Mouse (Mus musculus) liver, embryonic 12.5 days (tissue): ENCODE results near the gene Mfsd5. TPM values are rescaled to one million over a fixed set of nuclear protein-coding genes. Genes with fewer than 3 reads are reported as not detected.
A peak's percentile ranks its signal among the peaks of the same experiment; 100 is the strongest.

Source experiments
- ATAC-seq: fragments of 200-750 bp; cut with Nextera tagmentation; 2 replicates; pipeline ENCODE4 v1.8.0; 2017; ENCODE audit warnings: moderate number of reproducible peaks, mild to moderate bottlenecking, moderate library complexity
- H3K27ac ChIP-seq: fragments of 300-500 bp; sonication (generic); 2 replicates; pipeline ENCODE4 v1.5.1; 2016; ENCODE audit warnings: mild to moderate bottlenecking
- H3K27me3 ChIP-seq: fragments of 300-500 bp; sonication (generic); replicated peaks from 2 replicates; pipeline ENCODE4 v1.6.1; 2016; ENCODE audit warnings: mild to moderate bottlenecking, moderate library complexity
- H3K36me3 ChIP-seq: fragments of 300-500 bp; sonication (generic); 2 replicates; pipeline ENCODE4 v1.6.1; 2016; ENCODE audit warnings: mild to moderate bottlenecking, moderate library complexity
- H3K4me1 ChIP-seq: fragments of 300-500 bp; sonication (generic); 2 replicates; pipeline ENCODE4 v1.6.1; 2016
- H3K4me2 ChIP-seq: fragments of 300-500 bp; sonication (generic); 2 replicates; pipeline ENCODE4 v1.6.1; 2016; ENCODE audit warnings: mild to moderate bottlenecking, moderate library complexity
- H3K4me3 ChIP-seq: fragments of 300-500 bp; sonication (generic); 2 replicates; pipeline ENCODE4 v1.5.1; 2016; ENCODE audit warnings: mild to moderate bottlenecking, moderate library complexity
- H3K9ac ChIP-seq: fragments of 300-500 bp; sonication (generic); 2 replicates; pipeline ENCODE4 v1.6.1; 2016; ENCODE audit warnings: mild to moderate bottlenecking, moderate library complexity
- H3K9me3 ChIP-seq: fragments of 300-500 bp; sonication (generic); replicated peaks from 2 replicates; pipeline ENCODE4 v1.6.1; 2016; ENCODE audit warnings: mild to moderate bottlenecking, moderate library complexity
- WGBS: fragments of 180-500 bp; shearing (Covaris S2); methylation state at CpG from one replicate; pipeline ENCODE4 v1.1.7; 2016; ENCODE audit not compliant: insufficient replicate concordance; 5-methylcytosine and 5-hydroxymethylcytosine counted together
- polyA plus RNA-seq: library from polyadenylated mRNA; unstranded; fragments of >200 nt; fragmentation: Nextera tagmentation; extraction: Ambion mirVana; gene quantifications from 2 replicates; pipeline ENCODE4 v1.2.1, GENCODE M21; 2016

The Mfsd5 gene
- 40.8 and 41.6 TPM in 2 replicates for polyA plus RNA-seq

DNA sequence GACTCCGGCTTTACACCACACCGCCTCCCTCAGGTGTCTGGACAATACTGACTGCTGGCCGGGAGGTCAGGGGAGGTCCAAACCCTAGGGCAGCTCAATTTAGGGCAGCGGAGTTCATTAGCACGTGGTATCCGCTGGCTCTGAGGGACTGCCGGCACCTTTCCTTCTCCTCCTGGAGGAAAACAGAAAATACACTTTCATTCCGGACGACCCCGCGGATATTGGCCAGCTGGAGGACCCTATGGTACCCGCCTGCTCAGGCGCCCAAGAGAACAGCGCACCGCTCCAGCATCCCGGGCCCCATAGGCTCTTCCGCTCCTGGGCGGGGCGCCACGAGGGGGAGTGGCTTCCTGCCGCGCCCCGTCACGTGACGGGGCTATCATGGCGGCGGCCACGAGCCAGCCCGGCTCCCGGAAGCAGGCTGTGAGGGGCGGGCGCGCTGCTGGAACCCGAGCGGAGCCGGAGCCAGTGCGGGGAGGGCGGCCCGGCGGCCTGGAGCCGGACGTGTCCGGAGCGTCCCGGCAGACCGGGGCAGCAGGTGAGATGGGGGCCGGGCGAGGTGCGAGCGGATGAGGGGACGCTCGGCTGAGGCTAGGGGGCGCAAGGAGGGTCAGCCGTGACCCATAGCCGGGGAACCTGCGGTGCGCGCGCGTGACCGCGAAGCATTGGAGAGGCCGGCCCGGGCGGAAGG is at the start of gene Mfsd5:
Gene Mfsd5, plus strand, starts transcription at position 363 of the 691 bp plus-strand sequence.
- Histone ChIP-seq H3K9me3 (no peaks in the 10 kb centered on the region), H3K4me2 (peak within 1 kb of the TSS; percentile 83), H3K36me3 (peaks cover 19% of the 10 kb centered on the region), H3K9ac (peak within 1 kb of the TSS; percentile 82), H3K4me1 (peaks cover 53% of the 10 kb centered on the region), H3K27me3 (no peaks in the 10 kb centered on the region), H3K4me3 (peak within 1 kb of the TSS; percentile 85), H3K27ac (peak within 1 kb of the TSS; percentile 87)
- peak; percentile 92 for ATAC-seq
- WGBS = under 1% methylated on average over 65 of the region's 65 CpGs

DNA sequence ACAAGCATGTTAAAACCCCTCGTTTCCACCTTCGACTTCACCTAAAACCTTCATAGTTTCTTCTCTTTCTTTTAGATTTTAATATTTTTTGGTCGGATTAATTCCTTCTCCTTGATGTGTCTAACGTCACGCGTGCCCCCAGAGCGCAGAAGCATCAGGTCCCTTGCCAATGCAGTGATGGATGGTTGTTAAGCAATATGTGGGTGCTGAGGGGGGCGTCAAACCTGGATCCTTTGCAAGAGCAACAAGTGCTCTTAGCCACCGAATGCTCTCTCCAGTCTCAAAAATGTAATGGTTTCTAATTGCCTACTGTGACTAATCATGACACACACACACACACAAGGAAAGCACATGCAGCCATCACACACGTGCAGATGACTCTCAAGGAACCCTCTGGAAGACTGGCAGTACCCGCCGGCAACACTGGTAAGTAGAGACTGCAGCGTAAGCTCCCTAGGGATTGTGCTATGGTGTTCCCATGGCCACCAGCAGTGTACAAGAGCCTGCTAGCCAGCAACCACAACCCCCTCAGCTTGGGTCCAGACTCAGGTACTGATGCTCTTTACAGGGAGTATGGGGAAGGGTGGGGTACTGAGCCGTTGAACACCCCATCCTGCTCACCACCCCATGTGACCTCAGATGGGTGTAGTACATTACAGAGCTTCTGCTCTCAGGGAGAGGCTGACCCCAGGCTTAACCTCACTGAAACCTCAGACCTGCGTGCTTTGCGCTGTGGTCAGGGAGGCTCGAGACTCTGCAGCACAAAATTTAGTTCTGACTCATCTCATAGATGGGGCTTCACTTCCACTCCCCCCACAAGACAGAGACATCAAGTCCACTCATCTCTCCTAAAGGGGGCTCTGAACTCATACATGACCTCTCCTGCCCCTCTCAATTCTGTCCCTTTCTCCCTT is 48.6 kb upstream of the Mfsd5 start:
- peak overlapping the region; percentile 42 for H3K4me3 ChIP-seq
- peaks cover 10% of the 10 kb centered on the region for H3K27me3 ChIP-seq
- no peak; the same call in 1 of the 2 replicates for ATAC-seq
- WGBS = 69% methylated on average over 17 of the region's 17 CpGs
- peak overlapping the region; percentile 65 for H3K4me2 ChIP-seq
- no peak overlapping the region for H3K27ac ChIP-seq
- peaks cover 69% of the 10 kb centered on the region for H3K4me1 ChIP-seq
- H3K9me3 ChIP-seq = no peaks in the 10 kb centered on the region
- no peaks in the 10 kb centered on the region for H3K36me3 ChIP-seq
- 0 out of 2 replicates have a peak overlapping the region, but pooled peaks have one; percentile 60 for H3K9ac ChIP-seq

DNA sequence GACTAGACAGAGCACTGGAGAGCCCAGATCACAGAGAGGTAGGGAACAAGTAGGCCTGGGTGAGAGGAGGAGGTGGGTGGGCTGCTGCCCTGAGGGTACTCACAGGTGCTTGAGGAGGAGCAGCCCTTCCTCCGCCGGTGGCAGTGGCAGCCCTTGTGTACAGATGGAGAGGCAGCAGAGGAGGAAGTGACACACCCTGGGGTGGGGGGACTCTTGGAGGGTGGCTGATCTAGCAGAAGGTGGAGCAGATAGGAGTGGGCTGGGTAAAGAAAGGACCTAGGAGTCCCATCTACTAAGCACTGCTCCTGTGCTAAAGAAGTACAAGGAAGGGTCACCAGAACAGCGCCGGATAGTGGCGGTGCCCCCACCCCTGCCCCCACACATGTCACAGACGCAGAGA is 47.5 kb upstream of the Mfsd5 start, which contains the start of gene Itgb7:
Gene Itgb7, minus strand, starts transcription at position 197 of the 400 bp plus-strand sequence.
- H3K27me3 ChIP-seq = peaks cover 15% of the 10 kb centered on the region
- H3K9ac ChIP-seq = peak within 1 kb of the TSS; percentile 60
- ATAC-seq = peak; percentile 96
- no peaks in the 10 kb centered on the region for H3K36me3 ChIP-seq
- WGBS = 6% methylated on average over 6 of the region's 6 CpGs
- peak within 1 kb of the TSS; percentile 46 for H3K27ac ChIP-seq
- peaks cover 69% of the 10 kb centered on the region for H3K4me1 ChIP-seq
- H3K9me3 ChIP-seq = no peaks in the 10 kb centered on the region
- peak within 1 kb of the TSS; percentile 65 for H3K4me2 ChIP-seq
- peak within 1 kb of the TSS; percentile 42 for H3K4me3 ChIP-seq

DNA sequence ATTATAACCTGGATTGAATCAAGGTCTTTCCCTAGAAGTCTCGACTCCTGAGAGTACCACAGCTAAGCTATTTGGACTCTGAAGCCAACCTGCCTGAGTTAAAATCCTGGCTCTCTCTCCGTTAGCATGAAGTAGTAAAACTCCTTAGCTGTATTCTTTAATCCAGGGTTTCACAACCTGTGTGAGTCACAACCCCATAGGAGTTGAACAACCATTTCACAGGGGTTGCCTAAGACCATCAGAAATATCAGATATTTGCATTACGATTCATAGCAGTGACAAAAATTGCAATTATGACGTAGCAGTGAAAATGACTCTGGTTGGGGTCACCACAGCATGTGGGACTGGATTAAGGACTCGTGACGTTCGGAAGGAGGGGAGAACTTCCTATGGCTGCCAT is 46.5 kb upstream of the Mfsd5 start:
- no peak overlapping the region for H3K4me2 ChIP-seq
- H3K27ac ChIP-seq = no peak overlapping the region
- no peak overlapping the region for H3K9ac ChIP-seq
- no peaks in the 10 kb centered on the region for H3K36me3 ChIP-seq
- 79% methylated on average over 7 of the region's 7 CpGs for WGBS
- peaks cover 62% of the 10 kb centered on the region for H3K4me1 ChIP-seq
- ATAC-seq = no peak
- H3K27me3 ChIP-seq = peaks cover 12% of the 10 kb centered on the region
- H3K9me3 ChIP-seq = no peaks in the 10 kb centered on the region
- H3K4me3 ChIP-seq = no peak overlapping the region

DNA sequence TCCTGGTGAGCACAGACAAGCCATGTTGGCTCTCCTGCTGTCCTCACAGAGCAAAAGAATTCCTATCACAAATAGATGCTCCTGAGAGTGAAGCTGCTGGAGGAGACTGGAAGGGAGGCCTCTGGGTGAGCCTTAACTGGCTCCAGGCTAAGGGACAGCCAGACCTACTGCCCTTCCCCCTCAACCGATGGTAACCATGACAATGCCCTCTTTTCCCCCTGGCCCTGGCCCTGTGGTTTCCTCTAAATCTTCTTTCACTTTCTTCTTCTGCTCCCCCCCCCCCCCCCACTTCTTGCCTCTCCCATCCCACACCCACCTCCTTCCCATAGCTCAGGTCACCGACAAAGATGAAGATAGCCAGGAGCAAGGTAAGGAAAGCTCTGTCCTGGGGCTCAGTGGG is 45.4 kb upstream of the Mfsd5 start:
- Histone ChIP-seq H3K9me3 (no peaks in the 10 kb centered on the region), H3K4me2 (no peak overlapping the region; the same call in 1 of the 2 replicates), H3K36me3 (peaks cover 4% of the 10 kb centered on the region), H3K27ac (no peak overlapping the region), H3K4me1 (peaks cover 62% of the 10 kb centered on the region), H3K27me3 (peaks cover 14% of the 10 kb centered on the region), H3K9ac (no peak overlapping the region), H3K4me3 (no peak overlapping the region)
- WGBS = 8% methylated on average over 2 of the region's 2 CpGs
- no peak for ATAC-seq

DNA sequence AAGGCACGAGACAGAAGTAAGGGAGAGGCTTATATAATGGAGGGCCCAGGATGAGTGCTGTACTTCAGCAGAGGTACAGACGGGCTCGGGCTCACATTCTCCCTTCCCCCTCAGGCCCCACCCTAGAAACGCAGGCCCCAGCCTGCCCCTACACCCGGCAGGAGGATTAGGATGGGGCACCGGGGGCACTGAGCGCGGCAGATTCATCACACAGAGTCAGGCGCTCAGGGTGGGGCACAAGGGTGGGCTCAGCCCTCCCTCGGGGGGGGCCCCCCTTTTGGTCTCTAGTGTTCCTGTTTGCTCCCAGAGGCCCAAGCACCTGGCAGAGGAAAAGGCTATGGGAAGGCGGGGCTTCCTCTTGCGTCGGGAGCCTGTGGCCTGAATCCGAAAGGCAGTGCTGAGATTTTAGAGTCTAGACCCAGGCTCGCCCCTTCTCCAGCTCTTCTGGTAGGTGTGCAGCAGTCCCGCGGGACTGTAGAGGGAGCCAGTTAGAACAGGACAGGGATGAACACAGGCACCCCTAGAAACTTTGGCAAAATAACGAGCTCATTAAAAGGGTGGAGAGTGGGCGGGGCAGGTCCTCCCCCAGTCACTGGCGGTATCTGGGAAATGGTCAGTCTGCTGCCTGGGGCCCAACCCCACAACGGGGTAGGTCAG is 43.8 kb upstream of the Mfsd5 start:
- Histone ChIP-seq H3K9me3 (no peaks in the 10 kb centered on the region), H3K4me2 (peak overlapping the region; percentile 51), H3K9ac (no peak overlapping the region), H3K27ac (peak overlapping the region; percentile 21; the same call in 1 of the 2 replicates), H3K36me3 (peaks cover 6% of the 10 kb centered on the region), H3K4me3 (peak overlapping the region; percentile 24), H3K4me1 (peaks cover 57% of the 10 kb centered on the region), H3K27me3 (peaks cover 27% of the 10 kb centered on the region)
- no peak for ATAC-seq
- 29% methylated on average over 21 of the region's 21 CpGs for WGBS

DNA sequence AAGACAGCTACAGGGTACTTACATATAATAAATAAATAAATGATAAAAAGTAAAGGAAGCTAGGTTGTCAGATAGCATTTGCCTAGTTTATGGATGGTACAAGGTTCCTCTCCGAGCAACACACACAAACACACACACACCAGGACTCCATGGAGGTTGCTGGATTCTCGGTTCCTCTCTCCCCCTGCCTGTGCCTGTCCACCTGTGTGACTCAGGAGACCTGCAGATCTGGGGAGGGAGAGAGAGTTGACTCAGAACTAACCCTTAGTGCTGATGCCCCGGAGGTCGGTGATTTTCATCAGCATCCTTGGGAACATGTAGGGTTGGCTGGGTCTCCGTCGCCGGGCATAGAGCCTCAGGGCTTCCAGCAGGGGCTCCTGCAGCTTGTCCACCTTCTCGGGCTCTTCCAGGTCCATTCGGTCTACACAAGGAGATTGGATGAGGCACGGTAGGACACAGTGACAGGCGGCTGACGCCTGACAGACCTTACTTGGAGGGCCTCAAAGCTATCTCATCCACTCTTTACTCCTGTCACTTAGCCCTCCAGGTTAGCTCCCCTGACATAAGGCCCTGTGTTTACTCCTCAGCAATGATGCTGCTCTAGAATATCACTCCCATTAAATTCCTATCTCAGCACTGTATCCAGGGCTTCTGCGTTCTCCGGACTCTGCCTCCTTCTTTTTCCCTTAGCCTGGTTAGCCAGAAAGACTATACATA is 40.6 kb upstream of the Mfsd5 start:
- no peak overlapping the region for H3K4me3 ChIP-seq
- H3K9me3 ChIP-seq = no peaks in the 10 kb centered on the region
- H3K4me2 ChIP-seq = no peak overlapping the region
- peaks cover 39% of the 10 kb centered on the region for H3K4me1 ChIP-seq
- H3K36me3 ChIP-seq = peaks cover 6% of the 10 kb centered on the region
- no peak overlapping the region for H3K9ac ChIP-seq
- H3K27ac ChIP-seq = no peak overlapping the region
- 71% methylated on average over 14 of the region's 14 CpGs for WGBS
- H3K27me3 ChIP-seq = peaks cover 59% of the 10 kb centered on the region
- ATAC-seq = no peak

DNA sequence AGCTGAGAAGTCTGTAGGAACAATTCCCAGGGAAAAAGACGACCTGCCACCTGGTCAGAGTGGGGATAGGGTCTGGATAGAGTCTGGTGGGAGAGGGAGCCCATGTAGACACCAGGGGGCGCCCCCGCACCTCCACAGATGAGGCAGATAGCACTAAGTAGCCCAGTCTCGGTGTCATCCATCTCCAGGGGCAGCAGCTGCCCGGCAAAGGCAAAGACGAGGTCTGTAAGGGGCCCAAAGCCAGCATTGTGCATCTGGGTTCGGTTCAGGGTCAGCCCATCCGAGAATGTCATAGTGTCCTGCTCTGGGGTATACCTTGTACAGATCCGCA is 40.0 kb upstream of the Mfsd5 start:
- peak; percentile 45; the same call in 1 of the 2 replicates for ATAC-seq
- H3K4me2 ChIP-seq = no peak overlapping the region
- H3K27me3 ChIP-seq = peaks cover 64% of the 10 kb centered on the region
- H3K9ac ChIP-seq = no peak overlapping the region
- no peak overlapping the region for H3K4me3 ChIP-seq
- no peaks in the 10 kb centered on the region for H3K9me3 ChIP-seq
- 9% methylated on average over 9 of the region's 9 CpGs for WGBS
- H3K27ac ChIP-seq = no peak overlapping the region
- peaks cover 6% of the 10 kb centered on the region for H3K36me3 ChIP-seq
- peaks cover 39% of the 10 kb centered on the region for H3K4me1 ChIP-seq

DNA sequence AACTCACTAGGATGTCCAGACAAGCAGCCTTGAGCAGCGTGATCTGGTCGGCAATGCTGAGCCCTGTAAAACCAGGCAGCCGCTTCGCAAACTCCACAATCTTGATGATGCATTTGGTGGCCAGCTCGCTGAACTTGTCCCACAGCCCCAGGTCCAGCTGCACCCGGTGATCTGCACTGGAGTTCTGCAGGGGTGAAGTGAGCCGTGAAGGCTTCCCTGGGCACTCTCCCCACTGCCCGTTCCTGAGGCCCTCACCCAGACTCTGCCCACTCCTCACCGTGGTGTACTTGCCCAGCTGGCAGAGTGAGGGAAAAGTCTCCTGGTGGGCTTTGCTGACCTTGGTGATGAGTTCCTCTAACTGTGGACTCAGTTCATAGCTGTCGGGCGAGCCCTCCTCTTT is 39.4 kb upstream of the Mfsd5 start:
- H3K27me3 ChIP-seq = peaks cover 71% of the 10 kb centered on the region
- ATAC-seq = no peak

DNA sequence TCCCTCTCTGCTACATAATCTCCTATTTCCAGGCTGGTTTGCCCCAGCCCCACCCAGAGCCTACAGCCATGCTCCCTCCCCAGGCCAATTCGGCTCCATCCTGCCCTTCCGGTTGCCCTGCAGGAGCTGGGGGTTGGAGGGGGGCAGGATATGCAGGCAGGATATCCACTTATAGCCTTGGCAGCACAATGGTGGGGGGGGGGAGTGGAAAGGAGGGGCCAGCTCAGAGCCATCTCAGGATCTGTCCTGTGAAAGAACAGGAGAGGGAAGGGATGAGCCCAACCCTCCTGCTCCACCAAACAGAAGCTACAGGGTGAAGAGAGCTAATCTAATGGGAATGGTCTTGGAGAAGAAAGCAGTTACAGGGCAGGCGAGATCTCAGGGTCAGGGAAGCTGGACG is 38.6 kb upstream of the Mfsd5 start:
- H3K27ac ChIP-seq = no peak overlapping the region
- no peak overlapping the region for H3K9ac ChIP-seq
- no peak overlapping the region for H3K4me3 ChIP-seq
- peaks cover 6% of the 10 kb centered on the region for H3K36me3 ChIP-seq
- no peaks in the 10 kb centered on the region for H3K9me3 ChIP-seq
- no peak overlapping the region for H3K4me2 ChIP-seq
- WGBS = 48% methylated on average over 4 of the region's 4 CpGs
- H3K4me1 ChIP-seq = peaks cover 37% of the 10 kb centered on the region
- H3K27me3 ChIP-seq = peaks cover 73% of the 10 kb centered on the region
- 0 out of 2 replicates have a peak, but pooled peaks have one; percentile 4 for ATAC-seq

More for the DNA sequence above, 39.4 kb upstream of the Mfsd5 start:
- no peaks in the 10 kb centered on the region for H3K9me3 ChIP-seq
- no peak overlapping the region for H3K4me2 ChIP-seq
- H3K4me3 ChIP-seq = no peak overlapping the region
- no peak overlapping the region for H3K27ac ChIP-seq
- H3K36me3 ChIP-seq = peaks cover 6% of the 10 kb centered on the region
- peaks cover 37% of the 10 kb centered on the region for H3K4me1 ChIP-seq
- H3K9ac ChIP-seq = no peak overlapping the region
- 56% methylated on average over 11 of the region's 11 CpGs for WGBS
